Mouse (Mus musculus): ENCODE data around the gene Map3k3.
"Not testable (repeated sequence)": the region's sequence is repeated elsewhere in the genome, so short reads cannot be mapped to it uniquely, and the experiment has no call there.

Map3k3 gene

DNA sequence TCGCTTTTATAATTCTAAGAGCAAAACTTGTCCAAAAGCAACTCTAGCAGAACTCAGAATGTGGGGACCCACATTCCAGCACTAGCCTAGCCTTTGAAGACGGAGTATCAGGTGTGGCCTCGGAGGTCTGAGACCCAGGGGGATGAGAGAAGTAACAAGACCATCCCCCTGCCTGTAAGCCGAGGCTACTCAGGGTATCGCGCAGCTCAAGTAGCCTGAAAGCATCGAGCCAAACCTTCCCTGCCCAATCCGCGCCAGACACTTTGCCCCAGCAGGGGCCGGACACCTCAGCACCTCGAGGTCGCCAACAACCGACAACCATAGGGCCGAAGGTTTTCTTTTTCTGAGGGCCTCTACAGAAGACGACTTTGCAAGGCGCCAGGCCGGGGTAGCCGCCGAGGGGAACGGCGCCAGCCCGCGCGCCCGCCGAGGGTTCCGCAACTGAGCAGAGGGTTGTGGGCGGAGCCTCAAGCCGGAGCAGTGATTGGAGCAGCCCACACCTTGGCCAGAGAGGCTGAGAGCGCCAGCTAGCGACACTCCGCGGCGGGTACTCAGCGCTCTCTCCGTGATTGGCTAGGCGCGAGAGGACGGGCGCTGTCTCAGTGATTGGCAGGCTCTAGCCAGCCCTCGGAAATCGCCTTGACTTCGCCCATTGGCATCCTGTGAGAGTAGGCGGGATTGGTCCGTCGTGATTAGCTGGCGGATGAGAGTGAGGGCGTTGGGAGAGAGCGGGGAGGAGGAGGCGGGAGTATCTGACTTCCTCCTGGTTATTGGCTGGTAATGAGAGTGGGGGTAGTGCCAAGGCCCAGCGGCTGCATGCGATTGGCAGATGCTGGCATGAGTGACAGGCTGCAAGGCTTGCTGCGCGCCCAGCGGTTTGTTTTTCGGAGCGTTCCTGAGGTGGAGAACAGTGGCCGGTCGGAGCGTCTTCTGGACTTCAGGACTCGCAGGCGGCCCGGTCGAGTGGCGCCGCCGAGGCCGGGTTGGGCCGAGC is at the start of gene Map3k3:
Gene Map3k3 (plus strand): TSS at position 906 of the 994 bp plus-strand sequence.
- DNase-seq: peak; percentile 99

DNA sequence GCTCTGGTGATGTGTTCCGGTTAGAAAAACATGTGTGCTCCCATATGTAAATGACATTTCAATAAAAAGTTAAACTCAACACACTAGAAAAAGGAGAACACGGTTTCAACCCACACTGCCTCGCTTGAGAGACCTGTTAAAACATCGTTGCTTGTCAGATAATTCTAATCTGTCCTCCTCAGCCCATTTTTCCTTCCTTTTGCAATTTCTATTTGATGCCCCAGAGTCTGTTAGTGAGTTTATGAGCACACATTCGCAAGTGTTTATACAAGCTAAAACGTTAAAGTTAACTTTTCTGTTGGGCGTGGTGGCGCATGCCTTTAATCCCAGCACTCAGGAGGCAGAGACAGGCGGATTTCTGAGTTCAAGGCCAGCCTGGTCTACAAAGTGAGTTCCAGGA is 49.4 kb upstream of the Map3k3 start:
- DNase-seq: no peak

- peak; percentile 100 for DNase-seq
Observed at GRCm38 (mm10) chr11:106036548-106037417, 47.6 kb upstream of the Map3k3 start, which contains the start of gene Dcaf7. Gene Dcaf7 (plus strand): TSS chr11:106036872.

- DNase-seq: peak; percentile 37
Observed at GRCm38 (mm10) chr11:106037418-106037751, 47.0 kb upstream of the Map3k3 start.

GRCm38 (mm10) chr11:106044349-106044748 is 40.1 kb upstream of the Map3k3 start:
- no peak for DNase-seq

- no peak for DNase-seq
Observed at GRCm38 (mm10) chr11:106045256-106045655, 39.2 kb upstream of the Map3k3 start.

DNA sequence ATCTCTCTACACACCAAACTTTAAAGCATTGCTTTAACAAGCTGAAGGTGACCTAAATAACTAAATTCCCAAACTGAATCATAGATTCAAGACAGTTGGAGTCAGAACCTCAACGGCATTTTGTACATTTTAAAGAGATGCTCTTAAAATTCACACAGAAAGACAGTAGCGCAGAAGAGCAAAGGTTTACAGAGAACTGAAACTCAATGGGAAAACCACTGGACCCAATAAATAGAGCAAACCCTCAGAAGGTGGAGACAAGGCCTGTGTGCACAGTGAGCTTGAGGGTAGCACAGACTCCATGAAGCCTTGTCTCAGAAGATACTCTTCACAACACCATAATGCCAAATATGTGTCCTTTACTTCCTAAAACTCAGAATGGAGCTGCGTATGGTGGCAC is 38.6 kb upstream of the Map3k3 start:
- DNase-seq: no peak

- DNase-seq: no peak
Observed at GRCm38 (mm10) chr11:106046584-106046983, 37.8 kb upstream of the Map3k3 start.

- no peak for DNase-seq
Observed at GRCm38 (mm10) chr11:106053921-106054320, 30.5 kb upstream of the Map3k3 start.

GRCm38 (mm10) chr11:106054600-106054999 is 29.8 kb upstream of the Map3k3 start:
- no peak for DNase-seq

DNA sequence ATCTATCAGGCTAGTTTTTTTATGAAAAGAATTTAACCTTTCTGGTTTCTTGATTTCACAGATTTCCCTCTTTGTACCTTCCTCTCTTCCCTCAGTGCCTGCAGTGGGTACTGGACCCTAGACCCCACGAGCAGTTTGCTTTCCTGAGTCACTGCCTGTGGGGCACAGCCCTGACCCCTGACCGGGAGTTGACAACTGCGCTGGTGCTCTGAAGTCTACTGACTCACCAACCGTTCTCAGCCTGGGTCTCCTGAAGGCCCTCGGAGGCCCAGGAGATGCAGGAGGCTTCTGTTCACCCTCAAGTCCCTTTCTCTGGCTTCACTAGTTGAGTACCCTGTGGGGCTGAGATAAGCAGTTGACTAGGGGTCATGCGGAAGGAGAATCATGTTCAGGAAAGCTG is 29.1 kb upstream of the Map3k3 start:
- no peak for DNase-seq

GRCm38 (mm10) chr11:106056819-106057491 is 27.5 kb upstream of the Map3k3 start:
- DNase-seq: no peak

DNA sequence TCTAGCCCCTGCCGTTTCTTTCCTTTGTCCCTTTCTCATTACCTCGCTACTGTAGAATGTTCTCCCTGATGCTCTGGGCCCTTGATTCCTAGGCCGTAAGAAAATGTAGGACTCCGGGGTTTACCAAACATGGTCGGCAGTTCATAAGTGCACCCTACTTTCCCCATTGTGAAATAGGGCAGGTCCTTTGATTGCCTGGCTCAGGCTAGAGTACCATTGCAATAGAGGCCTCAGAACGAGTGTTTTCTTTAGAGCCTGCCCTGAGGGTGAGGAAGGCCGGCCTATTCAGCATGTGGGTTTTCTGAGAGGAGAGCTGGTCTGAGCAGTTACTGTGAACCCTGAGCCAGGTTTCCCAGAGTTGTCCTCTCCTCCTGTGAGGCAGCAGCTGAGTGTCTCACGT is 26.4 kb upstream of the Map3k3 start:
- DNase-seq: no peak

DNA sequence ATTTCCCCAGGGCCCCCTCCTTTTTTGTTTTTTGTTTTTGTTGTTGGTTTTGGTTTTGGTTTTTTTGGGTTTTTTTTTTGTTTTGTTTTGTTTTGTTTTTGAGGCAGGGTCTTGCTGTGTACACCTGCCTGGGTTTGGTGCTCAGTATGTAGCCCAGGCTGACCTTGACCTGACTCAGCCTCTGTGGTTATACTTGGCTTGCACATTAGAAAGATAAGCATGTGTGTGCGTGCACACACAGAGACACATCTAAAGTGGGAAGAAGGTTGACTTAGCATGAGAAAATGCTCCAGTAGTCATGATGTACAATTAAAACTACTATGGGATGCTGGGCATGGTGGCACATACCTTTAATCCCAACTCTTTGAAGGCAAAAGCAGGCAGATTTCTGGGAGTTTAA is 23.9 kb upstream of the Map3k3 start:
- DNase-seq: no peak

GRCm38 (mm10) chr11:106061311-106061710 is 23.1 kb upstream of the Map3k3 start:
- no peak for DNase-seq

GRCm38 (mm10) chr11:106063756-106064155 is 20.7 kb upstream of the Map3k3 start:
- DNase-seq: no peak

DNA sequence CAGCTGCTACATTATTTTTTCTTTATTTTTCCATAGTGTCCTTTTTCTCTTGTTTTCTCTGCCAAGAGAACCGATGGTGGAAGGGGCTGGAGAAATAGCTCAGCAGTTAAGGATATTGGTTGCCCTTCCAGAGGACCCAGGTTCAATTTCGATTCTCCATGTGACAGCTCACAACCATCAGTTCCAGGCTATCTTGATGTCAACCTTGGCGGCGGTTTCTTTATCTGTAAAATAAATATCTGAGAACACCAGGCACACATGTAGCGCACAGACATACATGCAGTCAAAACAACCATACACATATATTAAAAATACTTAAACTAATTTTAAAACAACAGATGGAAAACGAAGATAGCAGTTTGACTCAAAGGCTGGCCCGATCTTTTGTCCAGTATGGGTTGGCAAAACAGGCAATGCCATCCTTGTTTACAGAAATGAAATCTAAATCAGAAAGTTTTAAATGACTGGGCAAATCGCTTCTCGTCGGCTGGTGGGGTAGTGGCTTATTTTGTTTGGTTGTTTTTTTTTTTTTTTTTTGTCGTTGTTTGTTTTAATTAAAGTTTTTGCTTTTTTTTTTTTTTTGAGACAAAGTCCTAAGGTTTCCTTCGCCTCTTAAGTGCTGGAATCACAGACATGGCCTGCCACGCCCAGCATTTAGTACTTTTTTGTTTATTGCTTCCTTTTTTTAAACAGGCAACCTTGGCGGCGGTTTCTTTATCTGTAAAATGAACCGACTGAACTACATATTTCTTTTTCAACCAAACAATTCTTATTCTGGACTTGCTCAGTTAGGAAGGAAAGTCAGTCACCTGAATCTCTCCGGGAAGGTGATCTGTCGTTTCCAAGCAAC is 19.1 kb upstream of the Map3k3 start:
- no peak for DNase-seq

- peak; percentile 94 for DNase-seq
Observed at GRCm38 (mm10) chr11:106065923-106066571, 18.4 kb upstream of the Map3k3 start, which contains the start of gene Taco1. Gene Taco1 (plus strand): TSS chr11:106066061.

DNA sequence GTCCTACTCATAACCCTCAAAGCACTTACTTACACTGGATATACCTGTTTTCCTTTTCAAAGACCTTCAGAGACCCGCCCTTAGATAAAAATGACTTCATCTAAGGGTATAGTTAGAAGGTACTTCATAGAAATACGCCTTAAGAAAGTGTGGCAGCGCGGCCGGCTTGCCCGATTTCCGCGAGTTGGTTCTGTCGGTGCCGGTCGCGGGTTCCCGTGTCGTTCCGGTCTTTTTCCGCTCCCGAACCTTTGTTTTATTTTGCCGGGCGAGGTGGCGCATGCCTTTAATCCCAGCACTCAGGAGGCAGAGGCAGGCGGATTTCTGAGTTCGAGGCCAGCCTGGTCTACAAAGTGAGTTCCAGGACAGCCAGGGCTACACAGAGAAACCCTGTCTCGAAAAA is 17.8 kb upstream of the Map3k3 start:
- not testable (repeated sequence) for DNase-seq

GRCm38 (mm10) chr11:106073774-106074173 is 10.6 kb upstream of the Map3k3 start:
- no peak for DNase-seq

GRCm38 (mm10) chr11:106076321-106076720 is 8.1 kb upstream of the Map3k3 start:
- DNase-seq: peak; percentile 61
